Mouse (Mus musculus): Measurements from ENCODE around the gene Nudt17. TPM values are rescaled to one million over a fixed set of nuclear protein-coding genes. Genes with fewer than 3 reads are reported as not detected.
"Not testable (repeated sequence)": the region's sequence is repeated elsewhere in the genome, so short reads cannot be mapped to it uniquely, and the experiment has no call there.

Nudt17 gene
- total RNA-seq (2014; rRNA removed), result 5.6 and 8.4 TPM in 2 replicates
- polyA plus RNA-seq (2015; fragmentation: Nextera tagmentation; extraction: Ambion mirVana), result 11.0 and 11.7 TPM in 2 replicates

DNA sequence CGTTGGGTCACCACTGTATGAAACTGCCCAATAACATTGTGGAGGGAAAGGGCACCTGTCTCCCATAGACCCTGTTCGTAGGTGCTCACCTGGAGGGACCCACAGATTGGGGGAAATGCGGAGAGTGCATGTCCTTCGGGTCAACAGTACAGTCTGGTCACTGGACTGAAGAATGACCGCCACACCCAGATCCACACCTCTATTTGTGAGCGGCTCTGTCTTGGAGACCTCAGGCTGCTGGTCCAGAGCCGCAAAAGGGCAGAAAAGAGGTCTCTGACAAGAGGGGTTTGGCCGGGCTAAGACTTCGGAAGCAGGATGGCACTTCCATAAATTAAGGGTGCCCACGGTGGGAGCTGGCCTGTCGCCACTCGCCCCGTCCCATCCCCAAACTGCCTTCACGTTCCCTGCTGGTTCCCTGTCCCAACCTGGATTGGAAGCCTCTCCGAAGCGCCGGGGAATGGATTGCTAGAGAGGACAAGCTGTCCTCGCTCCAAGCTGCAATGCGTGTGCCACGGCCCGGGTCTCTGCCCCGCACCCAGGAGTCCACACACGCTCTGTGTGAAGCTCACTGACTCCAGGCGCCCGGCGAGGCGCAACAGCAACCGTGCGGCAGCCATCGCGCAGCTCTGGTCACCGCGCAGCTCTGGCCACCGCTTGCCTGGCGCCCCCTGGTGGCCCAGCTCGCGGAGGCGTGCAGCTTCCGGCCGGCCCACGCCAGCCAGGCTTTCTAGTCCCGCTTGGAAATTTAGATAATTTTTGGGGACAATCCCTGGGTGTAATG is at the start of gene Nudt17:
Gene Nudt17, minus strand, starts transcription at position 660 of the 781 bp plus-strand sequence.
- peak within 1 kb of the TSS; percentile 42 for H3K4me3 ChIP-seq (ENCODE audit: low read depth, low read length)
- H3K4me1 ChIP-seq (ENCODE audit: insufficient read depth), result no peaks in the 10 kb centered on the region
- no peaks in the 10 kb centered on the region for H3K9me3 ChIP-seq (ENCODE audit: low read length)
- ATAC-seq (peak; percentile 92), DNase-seq (peak; percentile 85)
- peaks cover 45% of the 10 kb centered on the region for H3K36me3 ChIP-seq (ENCODE audit: insufficient read depth)
- H3K4me2 ChIP-seq (ENCODE audit: low read depth), result peak within 1 kb of the TSS; percentile 85
- peak; percentile 95 for TF ChIP-seq CTCF (IDR thresholded peaks at IDR 0.05; ENCODE audit: low read depth)
- WGBS, result 7% methylated on average over 42 of the region's 42 CpGs
- no peak within 1 kb of the TSS for H3K27ac ChIP-seq (ENCODE audit: low read depth, low read length)
- peak within 1 kb of the TSS; percentile 51 for H3K9ac ChIP-seq
- no peaks in the 10 kb centered on the region for H3K27me3 ChIP-seq (ENCODE audit: insufficient read depth, low read length)

DNA sequence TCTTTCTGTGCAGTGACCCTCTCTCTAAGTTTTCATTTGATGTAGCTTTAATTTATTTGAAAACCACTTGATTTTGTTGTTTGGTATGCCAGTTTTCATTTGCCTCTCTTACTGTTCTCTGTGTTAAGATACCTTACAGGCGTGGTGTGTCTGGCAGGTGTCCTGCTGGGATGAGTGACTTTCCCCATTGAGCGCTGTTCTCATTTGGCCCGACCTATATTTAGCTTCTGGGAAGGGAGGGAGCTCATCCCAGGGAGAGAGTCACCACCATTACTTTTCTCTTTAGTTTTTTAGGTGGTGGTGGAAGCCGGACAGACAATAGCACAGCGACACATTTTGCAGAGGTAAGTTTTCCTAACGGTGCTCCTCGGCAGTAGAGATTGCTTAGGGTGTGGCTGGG is 49.3 kb upstream of the Nudt17 start:
- ATAC-seq, result no peak
- 60% methylated on average over 7 of the region's 7 CpGs for WGBS
- H3K4me3 ChIP-seq (ENCODE audit: low read depth, low read length), result no peak overlapping the region
- no peaks in the 10 kb centered on the region for H3K4me1 ChIP-seq (ENCODE audit: insufficient read depth)
- no peak overlapping the region for H3K27ac ChIP-seq (ENCODE audit: low read depth, low read length)
- no peaks in the 10 kb centered on the region for H3K36me3 ChIP-seq (ENCODE audit: insufficient read depth)
- TF ChIP-seq CTCF (IDR thresholded peaks at IDR 0.05; ENCODE audit: low read depth), result no peak
- H3K9ac ChIP-seq, result no peak overlapping the region
- H3K9me3 ChIP-seq (ENCODE audit: low read length), result no peaks in the 10 kb centered on the region
- H3K4me2 ChIP-seq (ENCODE audit: low read depth), result no peak overlapping the region
- no peak for DNase-seq
- H3K27me3 ChIP-seq (ENCODE audit: insufficient read depth, low read length), result no peaks in the 10 kb centered on the region

DNA sequence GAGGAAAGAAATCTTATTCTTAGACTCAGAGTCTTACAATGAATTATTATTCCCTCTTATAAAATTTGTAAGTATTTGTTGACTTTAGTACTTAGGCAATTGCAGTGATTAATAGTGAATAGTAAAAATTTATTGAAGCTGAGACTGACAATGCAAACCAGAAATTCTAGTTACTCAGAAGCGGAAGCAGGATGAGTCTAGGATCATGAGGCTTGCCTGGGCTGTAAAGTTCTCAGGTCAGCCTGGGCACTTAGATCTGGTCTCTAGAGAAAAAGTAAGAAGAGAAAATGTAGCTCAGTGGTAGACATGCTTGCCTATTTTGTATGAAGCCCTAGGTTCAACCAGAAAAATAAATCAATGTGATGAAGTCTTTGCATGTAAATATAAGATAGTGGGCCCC is 47.6 kb upstream of the Nudt17 start:
- 96% methylated on average over 1 of the region's 1 CpGs for WGBS
- Histone ChIP-seq H3K4me3 (ENCODE audit: low read depth, low read length) (no peak overlapping the region), H3K9me3 (ENCODE audit: low read length) (no peaks in the 10 kb centered on the region), H3K27me3 (ENCODE audit: insufficient read depth, low read length) (no peaks in the 10 kb centered on the region), H3K9ac (no peak overlapping the region), H3K4me2 (ENCODE audit: low read depth) (no peak overlapping the region), H3K36me3 (ENCODE audit: insufficient read depth) (no peaks in the 10 kb centered on the region), H3K4me1 (ENCODE audit: insufficient read depth) (no peaks in the 10 kb centered on the region), H3K27ac (ENCODE audit: low read depth, low read length) (no peak overlapping the region)
- TF ChIP-seq CTCF (IDR thresholded peaks at IDR 0.05; ENCODE audit: low read depth), result no peak
- ATAC-seq (no peak), DNase-seq (no peak)

DNA sequence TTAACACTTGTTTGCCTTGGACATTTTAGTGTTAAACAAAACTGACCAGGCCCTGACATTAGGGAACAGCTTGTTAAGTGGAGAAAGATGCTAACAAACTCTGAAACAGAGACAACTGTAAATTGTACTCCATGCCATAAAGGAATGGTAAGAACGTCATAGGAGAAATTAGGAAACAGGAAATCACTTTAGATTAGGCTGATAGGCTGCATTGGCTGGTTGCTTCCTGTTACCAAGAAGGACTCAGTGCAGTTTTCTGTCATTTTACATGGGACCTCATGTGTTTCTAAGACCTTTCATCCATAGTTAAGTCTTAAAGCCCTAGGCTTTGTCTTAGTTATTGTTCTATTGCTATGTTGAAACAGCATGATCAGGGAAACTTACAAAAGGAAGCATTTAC is 38.5 kb upstream of the Nudt17 start:
- no peak for ATAC-seq
- TF ChIP-seq CTCF (IDR thresholded peaks at IDR 0.05; ENCODE audit: low read depth), result no peak
- Histone ChIP-seq H3K4me1 (ENCODE audit: insufficient read depth) (no peaks in the 10 kb centered on the region), H3K27ac (ENCODE audit: low read depth, low read length) (no peak overlapping the region), H3K36me3 (ENCODE audit: insufficient read depth) (no peaks in the 10 kb centered on the region), H3K27me3 (ENCODE audit: insufficient read depth, low read length) (no peaks in the 10 kb centered on the region), H3K9ac (no peak overlapping the region), H3K4me2 (ENCODE audit: low read depth) (no peak overlapping the region), H3K4me3 (ENCODE audit: low read depth, low read length) (no peak overlapping the region), H3K9me3 (ENCODE audit: low read length) (no peaks in the 10 kb centered on the region)
- no peak for DNase-seq
- WGBS, result 83% methylated on average over 1 of the region's 1 CpGs

- Histone ChIP-seq H3K9ac (no peak overlapping the region), H3K36me3 (ENCODE audit: insufficient read depth) (no peaks in the 10 kb centered on the region), H3K9me3 (ENCODE audit: low read length) (no peaks in the 10 kb centered on the region), H3K4me1 (ENCODE audit: insufficient read depth) (no peaks in the 10 kb centered on the region), H3K4me2 (ENCODE audit: low read depth) (no peak overlapping the region), H3K4me3 (ENCODE audit: low read depth, low read length) (no peak overlapping the region), H3K27ac (ENCODE audit: low read depth, low read length) (no peak overlapping the region), H3K27me3 (ENCODE audit: insufficient read depth, low read length) (no peaks in the 10 kb centered on the region)
- no peak for ATAC-seq
- 96% methylated on average over 3 of the region's 3 CpGs for WGBS
- no peak for TF ChIP-seq CTCF (IDR thresholded peaks at IDR 0.05; ENCODE audit: low read depth)
- no peak for DNase-seq
Measured at GRCm38 (mm10) chr3:96744348-96744747, 36.0 kb upstream of the Nudt17 start.

GRCm38 (mm10) chr3:96740279-96740678 is 31.9 kb upstream of the Nudt17 start:
- H3K4me2 ChIP-seq (ENCODE audit: low read depth); H3K4me1 ChIP-seq (ENCODE audit: insufficient read depth); H3K9ac ChIP-seq; ATAC-seq; H3K36me3 ChIP-seq (ENCODE audit: insufficient read depth); DNase-seq; H3K27ac ChIP-seq (ENCODE audit: low read depth, low read length); H3K27me3 ChIP-seq (ENCODE audit: insufficient read depth, low read length); H3K4me3 ChIP-seq (ENCODE audit: low read depth, low read length); H3K9me3 ChIP-seq (ENCODE audit: low read length): not testable (repeated sequence)

- ATAC-seq, result no peak
Measured at GRCm38 (mm10) chr3:96737995-96738394, 29.6 kb upstream of the Nudt17 start.

More at GRCm38 (mm10) chr3:96737995-96738394, 29.6 kb upstream of the Nudt17 start:
- Histone ChIP-seq H3K36me3 (ENCODE audit: insufficient read depth) (no peaks in the 10 kb centered on the region), H3K9ac (no peak overlapping the region), H3K4me2 (ENCODE audit: low read depth) (no peak overlapping the region), H3K4me1 (ENCODE audit: insufficient read depth) (no peaks in the 10 kb centered on the region; the same call in 1 of the 2 replicates), H3K27me3 (ENCODE audit: insufficient read depth, low read length) (no peaks in the 10 kb centered on the region), H3K4me3 (ENCODE audit: low read depth, low read length) (no peak overlapping the region), H3K27ac (ENCODE audit: low read depth, low read length) (no peak overlapping the region), H3K9me3 (ENCODE audit: low read length) (no peaks in the 10 kb centered on the region)
- peak; percentile 37 for TF ChIP-seq CTCF (IDR thresholded peaks at IDR 0.05; ENCODE audit: low read depth)
- DNase-seq, result no peak
- WGBS, result 95% methylated on average over 1 of the region's 1 CpGs
